Mouse (Mus musculus) ES-E14 (cell line): ENCODE measurements around the gene Rassf4.

Experiments
- CHD2 ChIP-seq: IDR thresholded peaks from 2 replicates; pipeline ENCODE4 v1.6.1; 2014; ENCODE audit warnings: mild to moderate bottlenecking, low read depth, low read length, inconsistent platforms
- HCFC1 ChIP-seq: IDR thresholded peaks from 2 replicates; pipeline ENCODE4 v1.6.1; 2012; ENCODE audit warnings: low read length, inconsistent platforms, borderline replicate concordance; ENCODE audit not compliant: insufficient read depth
- MAFK ChIP-seq: IDR thresholded peaks from 2 replicates; pipeline ENCODE4 v1.6.1; 2014; ENCODE audit warnings: mild to moderate bottlenecking, low read depth, low read length, inconsistent platforms; ENCODE audit not compliant: insufficient read depth
- ZC3H11A ChIP-seq: IDR thresholded peaks from 2 replicates; pipeline ENCODE4 v1.6.1; 2012; ENCODE audit warnings: low read depth, mild to moderate bottlenecking, inconsistent platforms, low read length, borderline replicate concordance
- ZNF384 ChIP-seq: IDR thresholded peaks from 2 replicates; pipeline ENCODE4 v1.6.1; 2012; ENCODE audit warnings: low read depth, low read length, inconsistent platforms

GRCm38 (mm10) chr6:116637496-116637895 is 36.3 kb downstream of the Rassf4 start:
- TF ChIP-seq MAFK (no peak), ZC3H11A (no peak), HCFC1 (no peak), CHD2 (no peak), ZNF384 (no peak)
